Mouse (Mus musculus) liver, adult 2 months (tissue): ENCODE data around the gene Khdc3. TPM values are rescaled to one million over a fixed set of nuclear protein-coding genes. Genes with fewer than 3 reads are reported as not detected.
"Not testable (repeated sequence)": the region's sequence is repeated elsewhere in the genome, so short reads cannot be mapped to it uniquely, and the experiment has no call there.

Experiments used
- DNase-seq: peaks from one replicate; pipeline ENCODE4 v3.0.0-alpha.2; 2011; ENCODE audit warnings: low read depth, low spot score; ENCODE audit errors: extremely low read depth
- H3K27ac ChIP-seq: fragments of 200-500 bp; replicated peaks from 2 replicates; pipeline ENCODE4 v1.5.1; 2012; ENCODE audit warnings: low read depth, mild to moderate bottlenecking, control low read depth, inconsistent platforms, low read length; ENCODE audit not compliant: insufficient read depth
- H3K27me3 ChIP-seq: fragments of 200-500 bp; 2 replicates; pipeline ENCODE4 v1.6.1; 2012; ENCODE audit warnings: mild to moderate bottlenecking, moderate library complexity, low read length, inconsistent platforms; ENCODE audit not compliant: control insufficient read depth, insufficient read depth
- H3K36me3 ChIP-seq: fragments of 200-500 bp; 2 replicates; pipeline ENCODE4 v1.6.1; 2012; ENCODE audit warnings: low read length, inconsistent platforms; ENCODE audit not compliant: control insufficient read depth, insufficient read depth
- H3K4me1 ChIP-seq: fragments of 200-500 bp; 2 replicates; pipeline ENCODE4 v1.6.1; 2011; ENCODE audit warnings: low read length; ENCODE audit not compliant: control insufficient read depth, insufficient read depth
- H3K4me3 ChIP-seq: fragments of 200-500 bp; 2 replicates; pipeline ENCODE4 v1.5.1; 2011; ENCODE audit warnings: low read depth, mild to moderate bottlenecking, control low read depth, low read length, moderate library complexity; ENCODE audit not compliant: insufficient read depth
- H3K79me2 ChIP-seq: fragments of 200-500 bp; 2 replicates; pipeline ENCODE4 v1.6.1; 2012; ENCODE audit warnings: inconsistent platforms, mild to moderate bottlenecking, low read length, moderate library complexity; ENCODE audit not compliant: control insufficient read depth, insufficient read depth
- H3K9ac ChIP-seq: fragments of 200-500 bp; 2 replicates; pipeline ENCODE4 v1.6.1; 2012; ENCODE audit warnings: low read depth, mild to moderate bottlenecking, control low read depth, inconsistent platforms, low read length
- CTCF ChIP-seq: fragments of 200-500 bp; IDR thresholded peaks from 2 replicates; pipeline ENCODE4 v1.5.1; 2011; ENCODE audit warnings: low read depth, low read length, control low read depth
- POLR2A ChIP-seq: fragments of 200-500 bp; IDR thresholded peaks from 2 replicates; pipeline ENCODE4 v1.6.1; 2011; ENCODE audit warnings: low read length, control low read depth; ENCODE audit not compliant: insufficient read depth; ENCODE audit errors: extremely low read depth
- WGBS: fragments of 180-500 bp; shearing (Covaris S2); methylation state at CpG from one replicate; pipeline ENCODE4 v1.1.7; 2018; 5-methylcytosine and 5-hydroxymethylcytosine counted together
- polyA plus RNA-seq: library from polyadenylated mRNA; depleted of rRNA; stranded (reverse); fragments of >200 nt; gene quantifications from 2 replicates; pipeline ENCODE4 v1.2.3, GENCODE M21; 2012
- total RNA-seq: library from RNA; depleted of rRNA; stranded (reverse); fragments of >200 nt; gene quantifications from 2 replicates; pipeline ENCODE4 v1.2.3, GENCODE M21; 2014

Gene Khdc3
- total and polyA plus RNA-seq, 2 experiments: not detected

DNA sequence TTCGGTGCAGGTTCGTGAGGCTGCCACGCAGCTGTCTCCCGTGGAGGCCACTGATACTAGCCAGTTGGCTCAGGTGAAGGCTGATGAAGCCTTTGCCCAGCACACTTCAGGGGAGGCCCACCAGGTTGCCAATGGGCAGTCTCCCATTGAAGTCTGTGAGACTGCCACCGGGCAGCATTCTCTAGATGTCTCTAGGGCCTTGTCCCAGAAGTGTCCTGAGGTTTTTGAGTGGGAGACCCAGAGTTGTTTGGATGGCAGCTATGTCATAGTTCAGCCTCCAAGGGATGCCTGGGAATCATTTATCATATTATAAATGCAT, 2.2 kb downstream of the Khdc3 start:
- Histone ChIP-seq H3K4me3 (peak overlapping the region; percentile 61), H3K9ac (peak overlapping the region; percentile 5; the same call in 1 of the 2 replicates)
- WGBS: 25% methylated on average over 5 of the region's 5 CpGs

DNA sequence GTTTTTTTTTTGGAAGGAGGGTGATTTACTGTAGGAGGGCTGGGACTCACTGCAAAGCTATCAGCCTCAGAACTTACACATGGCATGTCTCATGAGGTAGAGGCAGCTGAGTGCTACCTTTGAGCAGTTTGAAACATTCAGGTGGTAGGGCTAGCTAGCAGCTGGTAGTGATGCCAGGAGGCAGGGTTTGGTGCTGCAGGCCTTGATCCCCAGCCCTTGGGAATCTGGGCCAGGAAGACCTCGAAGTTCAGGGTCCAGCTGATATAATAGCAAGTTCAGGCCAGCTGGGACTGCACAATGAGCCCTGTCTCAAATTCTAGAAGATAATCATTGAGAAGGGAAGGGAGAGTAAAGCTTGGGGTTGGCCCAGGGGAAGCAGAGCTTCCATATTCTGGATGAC, 3.5 kb downstream of the Khdc3 start:
- peak; percentile 36 for DNase-seq
- H3K4me3 ChIP-seq: no peak overlapping the region
- no peaks in the 10 kb centered on the region for H3K79me2 ChIP-seq
- no peaks in the 10 kb centered on the region for H3K36me3 ChIP-seq
- peaks cover 6% of the 10 kb centered on the region; the same call in 1 of the 2 replicates for H3K4me1 ChIP-seq
- no peaks in the 10 kb centered on the region for H3K27me3 ChIP-seq
- H3K27ac ChIP-seq: no peak overlapping the region
- 32% methylated on average over 1 of the region's 1 CpGs for WGBS
- TF ChIP-seq CTCF (no peak), POLR2A (no peak)
- no peak overlapping the region for H3K9ac ChIP-seq

More for the DNA sequence above, 2.2 kb downstream of the Khdc3 start:
- DNase-seq: no peak
- Histone ChIP-seq H3K4me1 (peaks cover 6% of the 10 kb centered on the region; the same call in 1 of the 2 replicates), H3K79me2 (no peaks in the 10 kb centered on the region), H3K27me3 (no peaks in the 10 kb centered on the region), H3K27ac (no peak overlapping the region), H3K36me3 (no peaks in the 10 kb centered on the region)
- TF ChIP-seq POLR2A: no peak

DNA sequence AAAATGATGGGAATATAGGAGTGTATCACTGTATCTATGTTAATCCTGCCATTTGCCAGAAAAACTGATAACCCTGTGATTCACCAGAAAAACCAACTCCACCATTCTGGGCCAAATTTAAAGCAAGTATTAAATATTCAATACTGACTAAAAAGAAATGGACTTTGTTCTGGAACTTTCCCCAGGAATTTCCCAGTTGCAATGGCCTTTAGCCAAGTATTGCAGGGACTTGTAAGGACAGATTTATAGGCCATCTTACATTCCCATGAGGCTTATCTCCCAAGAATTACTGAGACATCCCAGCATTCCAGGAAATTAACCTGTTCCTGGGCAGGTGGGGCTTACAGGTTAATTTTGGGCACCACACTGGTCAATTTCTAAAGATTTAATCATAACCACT, 4.1 kb downstream of the Khdc3 start:
- Histone ChIP-seq H3K27me3 (no peaks in the 10 kb centered on the region), H3K4me1 (peaks cover 6% of the 10 kb centered on the region; the same call in 1 of the 2 replicates), H3K9ac (no peak overlapping the region), H3K27ac (no peak overlapping the region), H3K4me3 (no peak overlapping the region), H3K79me2 (no peaks in the 10 kb centered on the region), H3K36me3 (no peaks in the 10 kb centered on the region)
- TF ChIP-seq POLR2A: no peak
- TF ChIP-seq CTCF: no peak
- peak; percentile 55 for DNase-seq

DNA sequence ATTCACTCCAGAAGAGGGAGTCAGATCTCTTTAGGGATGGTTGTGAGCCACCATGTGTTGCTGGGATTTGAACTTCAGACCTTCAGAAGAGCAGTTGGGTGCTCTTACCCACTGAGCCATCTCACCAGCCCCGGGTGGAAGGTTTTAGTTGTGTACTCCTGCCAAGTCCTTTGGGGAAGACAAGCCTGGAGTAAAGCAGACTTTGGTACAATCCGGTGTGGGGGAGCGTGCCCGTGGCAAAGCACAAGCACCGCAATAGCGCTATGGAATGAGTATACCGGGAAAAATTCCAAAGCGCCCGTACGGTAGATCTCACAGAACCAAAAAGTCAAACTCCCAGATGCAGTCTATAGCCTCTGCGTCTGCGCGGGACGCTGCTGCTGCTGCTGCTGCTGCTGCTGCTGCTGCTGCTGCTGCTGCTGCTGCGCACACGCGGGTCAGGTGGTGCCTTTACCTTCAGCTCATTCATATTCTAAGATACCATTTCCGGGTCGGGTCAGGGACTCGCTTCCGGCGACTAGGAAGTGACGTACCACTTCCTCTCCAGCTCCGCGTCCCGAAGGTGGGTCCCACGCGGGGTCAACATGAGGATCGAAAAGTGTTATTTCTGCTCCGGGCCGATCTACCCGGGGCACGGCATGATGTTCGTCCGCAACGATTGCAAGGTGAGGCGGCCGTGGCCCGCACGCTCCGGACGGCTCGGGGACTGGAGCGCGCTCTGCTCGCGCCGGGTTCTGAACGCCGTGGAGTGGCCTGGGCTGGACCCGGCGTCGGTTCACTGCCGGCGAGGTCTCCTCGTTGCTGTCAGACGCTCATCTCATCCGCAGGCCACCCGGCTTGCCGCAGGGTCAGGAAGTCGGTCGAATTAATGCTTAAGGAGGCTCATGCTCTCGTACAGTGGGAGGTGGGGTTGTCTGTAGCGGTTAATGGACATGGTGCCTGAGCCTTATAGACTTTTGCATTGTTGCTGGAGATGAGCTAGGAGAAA, 11.6 kb downstream of the Khdc3 start, which contains the start of gene Rsl24d1:
Gene Rsl24d1 (plus strand): TSS at position 508 of the 988 bp plus-strand sequence.
- WGBS: under 1% methylated on average over 64 of the region's 64 CpGs
- Histone ChIP-seq H3K79me2 (peaks cover 5% of the 10 kb centered on the region; the same call in 1 of the 2 replicates), H3K36me3 (peaks cover 11% of the 10 kb centered on the region; the same call in 1 of the 2 replicates), H3K27ac (peak within 1 kb of the TSS; percentile 51), H3K9ac (peak within 1 kb of the TSS; percentile 92), H3K4me1 (no peaks in the 10 kb centered on the region), H3K27me3 (no peaks in the 10 kb centered on the region), H3K4me3 (peak within 1 kb of the TSS; percentile 95)
- TF ChIP-seq CTCF (no peak), POLR2A (peak; percentile 35; the same call in 1 of the 2 replicates)
- DNase-seq: peak; percentile 88

DNA sequence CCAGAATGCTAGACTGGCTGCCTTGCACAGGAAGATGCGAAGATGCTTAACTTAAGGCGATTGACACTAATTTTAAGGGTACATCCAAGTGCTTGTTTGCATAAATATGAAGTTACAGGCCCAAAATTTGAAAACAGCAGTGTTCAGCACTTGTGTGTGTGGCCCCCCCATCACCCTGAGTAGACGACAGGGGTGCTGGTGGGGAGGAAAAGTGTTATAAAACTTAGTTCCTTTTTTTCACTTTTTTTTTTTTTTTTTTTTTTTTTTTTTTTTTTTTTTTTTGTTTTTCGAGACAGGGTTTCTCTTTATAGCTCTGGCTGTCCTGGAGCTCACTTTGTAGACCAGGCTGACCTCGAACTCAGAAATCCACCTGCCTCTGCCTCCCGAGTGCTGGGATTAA, 15.1 kb downstream of the Khdc3 start:
- not testable (repeated sequence) for H3K27me3 ChIP-seq, H3K79me2 ChIP-seq, H3K27ac ChIP-seq, H3K9ac ChIP-seq, DNase-seq, H3K4me1 ChIP-seq, H3K4me3 ChIP-seq
- peaks cover 28% of the 10 kb centered on the region for H3K36me3 ChIP-seq
- WGBS: 86% methylated on average over 5 of the region's 6 CpGs

DNA sequence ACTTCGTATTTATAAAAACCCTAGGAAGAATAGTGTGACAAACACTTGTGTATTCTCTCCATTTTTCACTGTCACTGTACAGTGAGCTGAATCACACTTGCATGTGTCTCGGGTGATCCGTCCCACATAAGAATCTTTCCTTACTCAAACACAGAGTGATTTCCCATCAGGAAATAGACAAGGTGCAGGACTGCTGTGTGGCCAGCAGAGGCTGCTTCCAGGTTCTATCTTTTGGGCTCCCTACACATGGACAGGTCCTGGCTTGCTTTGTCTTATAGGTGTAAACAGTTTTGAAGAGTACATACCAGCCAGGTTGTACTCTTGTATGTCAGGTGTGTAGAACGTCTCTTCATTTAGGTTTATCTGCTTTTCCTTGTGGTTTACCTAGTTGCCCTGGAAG, 16.4 kb downstream of the Khdc3 start:
- no peak for DNase-seq
- Histone ChIP-seq H3K36me3 (peaks cover 34% of the 10 kb centered on the region), H3K9ac (no peak overlapping the region), H3K79me2 (peaks cover 5% of the 10 kb centered on the region; the same call in 1 of the 2 replicates), H3K27me3 (no peaks in the 10 kb centered on the region), H3K27ac (no peak overlapping the region), H3K4me1 (no peaks in the 10 kb centered on the region), H3K4me3 (no peak overlapping the region)
- TF ChIP-seq POLR2A (no peak), CTCF (no peak; the same call in 1 of the 2 replicates)
- 86% methylated on average over 4 of the region's 4 CpGs for WGBS
